Mouse (Mus musculus) layer of hippocampus, postnatal 14 days (tissue): Measurements from ENCODE around the gene Ckmt2. TPM values are rescaled to one million over a fixed set of nuclear protein-coding genes. Genes with fewer than 3 reads are reported as not detected.

Experiments used
- DNase-seq, 2 experiments: peaks; one replicate each; pipeline ENCODE4 v3.0.0; 2021 to 2022; ENCODE audit warnings: low spot score in 2 of 2, mixed read lengths in 1 of 2
- total RNA-seq, 2 experiments: library from RNA; stranded (reverse); gene quantifications; 2 replicates each; pipeline ENCODE4 v1.2.3; 2021

Gene Ckmt2
- total RNA-seq, 2 experiments from 2014 or later: 0.30 to 0.43 TPM

DNA sequence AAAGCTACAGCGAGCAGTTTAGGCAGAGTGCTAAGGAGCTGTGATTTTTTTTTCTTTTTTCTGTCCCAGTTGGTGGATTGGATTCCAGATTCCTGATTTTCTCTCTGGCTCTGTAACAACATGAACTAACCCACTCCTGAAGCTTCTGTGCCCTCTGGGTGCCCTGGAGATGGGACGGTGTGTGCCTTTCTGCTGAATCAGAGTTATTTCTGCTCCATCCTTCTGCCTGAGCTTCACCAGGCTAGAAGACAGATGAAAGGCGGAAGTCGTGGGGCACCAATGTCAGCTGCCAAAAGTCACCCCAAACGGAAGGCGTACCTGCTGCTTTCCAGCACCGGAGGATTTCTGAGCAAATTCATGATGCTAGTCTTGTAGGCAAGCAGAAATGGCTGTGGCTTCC, 2.1 kb downstream of the Ckmt2 start:
- peak in 1 of 2 experiments; percentile 14 for DNase-seq

DNA sequence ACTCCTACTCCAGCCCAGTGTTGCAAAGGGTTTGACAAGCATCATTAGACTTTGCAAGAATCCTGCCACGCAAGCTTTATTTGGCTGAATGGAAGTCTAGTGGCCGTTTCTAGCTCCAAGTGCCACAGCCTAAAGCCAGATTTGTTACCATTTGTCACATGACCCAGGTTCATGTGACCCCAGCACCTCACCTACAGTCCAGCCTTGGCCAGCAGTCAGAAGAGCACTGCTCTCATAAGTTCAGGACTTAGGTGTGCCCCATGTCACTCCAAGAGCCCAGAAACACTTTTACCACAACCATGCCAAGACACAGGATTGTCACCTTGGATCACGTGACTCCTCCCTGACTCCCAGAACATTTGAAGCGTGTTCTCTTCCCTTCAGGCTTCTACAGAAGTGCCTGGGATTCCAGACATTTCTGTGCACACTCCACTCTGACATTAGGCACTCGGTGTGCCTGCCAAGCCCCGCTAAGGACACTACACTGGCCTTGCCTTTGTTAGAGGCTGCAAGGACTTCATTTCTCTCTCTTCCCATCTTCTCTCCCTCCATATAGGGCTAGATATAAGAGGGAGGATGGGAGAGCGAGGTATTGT, 2.9 kb downstream of the Ckmt2 start:
- DNase-seq: no peak

DNA sequence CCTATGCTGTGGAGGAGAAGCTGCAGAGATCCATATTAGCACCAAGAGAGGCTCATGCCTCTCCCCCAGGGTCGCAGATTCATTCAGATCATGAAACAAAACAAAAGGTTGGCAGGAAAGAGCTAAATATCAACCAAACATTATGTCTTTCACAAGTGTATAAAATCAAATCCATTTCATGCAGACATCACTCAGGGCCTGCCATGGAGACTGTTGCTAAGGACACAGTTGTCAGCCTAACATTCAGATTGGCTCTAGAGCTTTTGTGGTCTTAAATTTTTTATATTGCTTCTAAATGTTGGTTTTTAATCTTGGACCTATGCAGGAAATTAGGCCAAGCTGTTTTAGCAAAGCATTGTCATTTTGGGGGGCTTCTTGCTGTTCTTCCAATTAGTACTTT, 8.1 kb downstream of the Ckmt2 start:
- DNase-seq: peak in 1 of 2 experiments; percentile 54

DNA sequence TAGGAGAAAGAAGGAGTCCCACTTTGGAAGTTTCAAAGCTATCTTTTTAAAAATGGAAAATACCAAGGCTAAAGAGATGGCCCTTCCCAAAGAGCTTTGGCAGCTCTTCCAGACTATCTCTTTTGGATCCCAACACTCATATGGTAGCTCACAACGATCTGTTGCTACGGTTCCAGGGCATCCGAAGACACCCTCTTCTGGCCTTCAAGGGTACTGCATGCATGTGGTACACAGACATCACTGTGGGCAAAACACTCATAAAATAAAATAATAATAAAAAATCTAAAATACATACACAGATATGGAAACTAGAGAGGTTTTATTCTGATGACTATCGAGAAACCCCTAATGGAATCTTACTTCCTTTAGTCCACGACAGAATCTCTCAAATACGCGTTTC, 17.9 kb downstream of the Ckmt2 start:
- no peak for DNase-seq

DNA sequence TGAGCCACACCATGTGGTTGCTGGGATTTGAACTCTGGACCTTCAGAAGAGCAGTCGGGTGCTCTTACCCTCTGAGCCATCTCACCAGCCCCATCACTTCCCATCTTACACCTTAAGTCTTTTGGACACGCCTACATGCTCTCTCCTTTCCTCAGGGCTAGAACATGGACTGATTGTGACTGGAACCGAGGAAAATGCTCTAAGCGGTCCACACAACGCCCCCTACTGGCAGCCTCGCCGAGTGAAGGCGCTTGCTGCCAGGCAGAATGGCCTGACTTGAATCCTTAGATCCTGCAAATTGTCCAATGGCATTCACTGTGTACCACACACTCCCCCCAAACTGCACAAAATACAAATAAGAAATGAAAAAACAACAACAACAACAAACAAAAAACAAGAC, 19.3 kb downstream of the Ckmt2 start:
- DNase-seq: no peak

DNA sequence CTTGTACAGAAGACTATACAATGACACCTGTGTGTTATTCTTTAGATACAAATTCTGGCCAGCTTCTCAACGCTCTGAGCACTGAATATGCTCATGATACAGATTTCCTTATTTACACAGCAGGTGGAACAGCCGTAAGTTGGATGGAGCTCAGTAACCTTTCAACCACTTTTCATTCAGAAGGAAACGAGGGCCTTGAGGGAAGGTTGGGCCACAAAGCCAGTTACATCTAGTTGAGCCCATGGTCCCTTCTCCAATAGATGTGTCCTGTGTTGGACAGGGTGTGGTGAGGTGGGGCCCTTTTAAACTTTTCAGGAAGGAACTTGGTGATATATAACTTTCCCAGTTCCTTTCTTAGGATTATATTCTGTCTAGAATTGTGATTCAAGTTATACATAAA, 22.3 kb downstream of the Ckmt2 start:
- DNase-seq: no peak

DNA sequence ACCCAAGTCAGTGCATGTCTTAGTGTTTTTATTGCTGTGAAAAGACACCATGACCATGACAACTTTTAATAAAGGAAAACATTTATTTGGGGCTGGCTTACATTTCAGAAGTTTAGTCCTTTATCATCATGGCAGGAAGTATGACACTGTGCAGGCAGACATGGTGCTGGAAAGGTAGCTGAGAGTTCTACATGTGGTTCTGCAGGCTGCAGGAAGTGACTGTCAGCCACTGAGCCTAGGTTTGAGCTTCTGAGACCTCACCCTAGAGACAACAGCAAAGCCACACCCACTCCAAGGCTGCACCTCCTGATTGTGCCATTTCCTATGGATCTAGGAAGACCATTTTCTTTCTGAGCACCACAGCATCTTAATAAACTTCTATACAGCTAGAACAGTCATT, 48.8 kb downstream of the Ckmt2 start:
- DNase-seq: no peak

DNA sequence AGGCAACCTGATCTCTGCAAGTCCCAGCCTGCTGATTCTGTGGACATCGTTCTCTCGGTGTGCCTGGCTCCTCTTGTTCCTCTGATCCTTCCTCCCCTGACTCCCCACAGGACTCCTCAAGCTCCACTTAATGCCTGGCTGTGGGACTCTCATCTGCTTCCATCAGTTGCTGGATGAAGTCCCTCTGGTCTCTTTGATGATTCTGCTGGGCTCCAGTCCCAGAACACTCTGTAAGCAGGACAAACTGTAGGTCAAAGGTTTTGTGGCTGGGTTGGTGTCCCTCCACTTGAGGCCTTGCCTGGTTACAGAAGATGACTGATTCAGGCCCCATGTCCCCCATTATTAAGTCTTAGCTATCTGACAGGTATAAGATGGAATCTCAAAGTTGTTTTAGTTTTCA, 50.6 kb downstream of the Ckmt2 start:
- no peak for DNase-seq

DNA sequence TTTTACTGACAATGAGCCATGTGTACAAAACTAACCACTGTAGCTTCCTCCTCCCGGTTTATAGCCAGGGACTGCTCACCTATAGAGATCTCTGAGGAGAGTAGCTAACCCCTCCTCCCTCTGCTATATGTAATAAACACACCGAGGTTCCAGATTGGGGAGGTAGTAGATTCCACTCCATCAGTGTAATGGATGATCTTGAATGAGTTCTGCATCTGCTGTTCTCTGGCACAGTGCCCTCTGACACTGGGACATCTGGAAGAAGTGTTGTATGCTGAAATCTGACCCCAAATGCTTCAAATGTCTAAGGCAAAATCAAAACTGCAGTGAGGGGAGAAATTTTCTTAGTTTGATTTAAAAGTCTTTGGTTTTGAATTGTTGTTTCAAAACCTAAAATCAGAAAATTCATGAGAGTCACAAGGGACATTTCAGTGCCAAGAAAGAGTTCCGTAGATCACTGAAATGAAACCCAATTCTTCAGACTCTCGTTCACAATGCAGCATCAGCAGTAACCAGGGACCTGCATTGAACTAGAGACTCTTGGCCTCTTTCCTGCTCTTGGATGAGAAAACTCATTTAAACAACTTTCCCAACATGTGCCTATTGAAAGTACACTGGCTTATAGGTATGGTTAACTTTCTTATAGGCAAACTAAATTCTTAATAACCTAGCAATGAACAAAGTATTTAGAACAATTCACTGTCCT, 51.7 kb downstream of the Ckmt2 start:
- no peak for DNase-seq

DNA sequence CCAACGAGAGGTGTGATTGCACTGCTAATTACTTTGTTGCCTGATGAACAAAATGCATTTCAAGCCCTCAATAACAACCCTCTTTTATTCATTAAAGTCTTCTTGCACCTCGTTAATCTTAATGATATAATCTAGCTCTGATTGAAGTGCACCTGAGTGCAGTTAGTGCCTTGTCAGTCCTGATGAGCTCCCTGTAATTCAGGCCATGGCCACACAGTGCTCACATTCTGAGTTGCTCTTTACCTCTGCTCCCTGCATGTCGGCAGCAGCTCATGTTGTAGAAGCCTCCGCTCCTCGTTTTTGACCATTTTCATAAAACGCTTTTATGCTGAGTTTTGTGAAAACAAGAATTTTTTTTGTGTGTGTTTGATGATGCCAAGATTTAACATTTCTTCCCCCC, 53.0 kb downstream of the Ckmt2 start:
- no peak for DNase-seq

DNA sequence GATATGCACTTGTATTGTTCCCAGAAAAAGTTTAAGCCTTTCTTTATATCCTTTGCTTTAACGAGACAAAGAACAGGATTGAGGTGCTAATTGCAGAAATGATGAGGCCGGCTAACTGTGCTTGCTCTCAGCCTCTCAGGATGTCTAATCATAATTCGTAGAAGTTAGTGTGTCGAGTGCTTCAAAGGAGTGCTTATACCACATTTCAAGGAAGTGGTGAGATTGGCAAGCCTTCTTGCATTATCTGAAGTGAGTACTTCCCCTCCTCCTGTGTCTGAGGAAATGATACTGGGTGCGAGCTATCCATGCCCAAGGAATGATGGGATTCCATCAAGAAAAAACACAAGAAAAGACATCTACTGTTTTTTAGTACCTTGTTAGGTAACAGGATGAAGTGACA, 62.0 kb downstream of the Ckmt2 start:
- no peak for DNase-seq

DNA sequence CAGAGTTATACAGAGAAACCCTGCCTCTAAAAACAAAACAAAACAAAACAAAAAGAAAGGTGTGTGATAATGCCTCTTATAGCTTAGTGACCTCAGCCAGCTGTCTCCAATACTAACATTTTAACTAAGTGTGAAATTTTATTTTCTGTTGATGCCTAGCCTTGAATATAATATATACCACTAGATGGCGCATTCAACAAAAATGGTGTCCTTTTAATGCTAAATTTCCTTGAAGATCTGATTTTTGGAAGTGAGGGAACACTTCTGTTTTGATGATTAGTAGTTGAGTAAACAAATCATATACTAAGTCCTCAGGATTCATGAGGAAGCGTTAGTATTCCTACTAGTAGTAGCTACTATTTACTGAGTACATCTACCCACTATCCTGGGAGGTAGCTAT, 67.2 kb downstream of the Ckmt2 start:
- no peak for DNase-seq

DNA sequence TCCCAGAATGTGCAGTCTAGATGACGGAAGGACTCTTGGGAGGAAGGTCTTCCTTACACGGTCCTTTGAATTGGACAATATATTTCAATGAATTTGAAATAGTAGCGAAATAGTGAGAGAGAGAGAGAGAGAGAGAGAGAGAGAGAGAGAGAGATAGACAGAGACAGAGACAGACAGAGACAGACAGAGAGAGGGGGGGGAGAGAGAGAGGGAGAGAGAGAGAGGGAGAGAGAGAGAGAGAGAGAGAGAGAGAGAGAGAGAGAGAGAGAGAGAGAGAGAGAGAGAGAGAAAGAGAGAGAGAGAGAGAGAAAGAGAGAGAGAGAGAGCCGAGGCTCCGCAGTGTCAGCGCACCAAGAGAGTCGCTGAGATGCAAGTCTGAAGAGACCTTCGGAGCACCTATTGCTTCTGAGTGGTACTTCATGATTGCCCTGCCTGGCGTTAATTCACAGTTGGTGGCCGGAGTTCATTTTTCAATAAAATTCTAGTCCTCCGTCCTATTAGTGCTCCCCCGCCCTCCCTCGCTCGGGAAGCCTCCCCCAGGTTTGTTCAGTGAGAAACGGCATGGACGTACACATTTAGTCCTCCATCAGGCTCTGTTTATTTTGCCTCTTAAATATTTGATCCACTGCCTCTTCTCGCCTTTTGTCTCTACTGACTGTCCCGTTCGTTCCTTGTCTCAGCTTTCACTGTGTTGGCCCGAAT, 68.7 kb downstream of the Ckmt2 start:
- DNase-seq: no peak

DNA sequence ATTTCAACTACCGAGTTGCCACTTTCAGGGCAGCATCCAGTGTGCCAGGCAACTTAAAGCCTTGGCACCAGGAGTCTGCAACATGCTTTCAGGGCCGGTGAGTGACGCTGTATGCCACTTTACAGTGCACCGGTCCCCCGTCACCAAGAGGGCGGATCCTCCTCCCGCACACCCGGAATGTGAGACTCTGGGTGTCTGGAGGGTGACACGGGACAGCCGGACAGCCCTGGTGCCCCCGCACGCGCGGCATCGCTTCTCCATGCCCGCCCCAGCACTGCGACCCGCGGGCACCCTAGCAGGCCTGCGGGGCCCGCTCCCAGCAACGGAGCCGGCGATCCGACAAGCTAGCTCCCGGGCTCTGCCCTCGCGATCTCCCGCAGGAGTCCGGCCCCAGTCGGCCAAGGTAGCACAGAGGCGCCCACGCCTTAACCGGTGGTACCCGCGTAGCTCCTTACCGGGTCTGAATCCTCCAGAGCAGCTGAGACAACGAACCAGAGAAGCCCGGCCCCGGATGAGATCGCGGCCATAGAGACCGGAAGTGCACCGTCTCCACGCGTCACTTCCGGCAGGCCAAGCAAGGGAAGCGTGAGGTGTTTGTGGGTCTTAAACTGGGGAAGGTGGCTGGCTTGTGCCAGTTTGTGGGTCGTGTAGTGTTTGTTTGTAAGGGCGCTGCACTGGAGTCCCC, 69.4 kb downstream of the Ckmt2 start, which contains the start of gene Zcchc9:
Gene Zcchc9, minus strand, starts transcription at position 551 of the 685 bp plus-strand sequence.
- peak; percentile 91 to 94 for DNase-seq

Other genes with a start within 250 kb of the Ckmt2 start
- under 1 TPM; 0.23 to 0.55 TPM for gene Acot12, start 135.4 kb downstream of the Ckmt2 start, total RNA-seq
- gene Zcchc9, start 69.2 kb downstream of the Ckmt2 start, total RNA-seq: 10 to 100 TPM; 15.8 to 16.0 TPM